Mouse (Mus musculus) gastrocnemius, postnatal 25 days (tissue): ENCODE measurements around the gene Imp4. TPM values are rescaled to one million over a fixed set of nuclear protein-coding genes. Genes with fewer than 3 reads are reported as not detected.
A peak's percentile ranks its signal among the peaks of the same experiment; 100 is the strongest.
"Not testable (repeated sequence)": the region's sequence is repeated elsewhere in the genome, so short reads cannot be mapped to it uniquely, and the experiment has no call there.

Experiments used
- DNase-seq: peaks from one replicate; pipeline ENCODE4 v3.0.0; 2022
- long read RNA-seq, 2 experiments: library from polyadenylated mRNA; stranded (forward); transcript quantifications; one replicate each; pipeline ENCODE4 v2.0.0; 2021
- total RNA-seq, 2 experiments: library from RNA; stranded (reverse); gene quantifications; 1 replicate in 1 of 2; 2 replicates in 1 of 2; pipeline ENCODE4 v1.2.3; 2021

Imp4 gene
- 10 to 100 TPM; 12.6 to 14.4 TPM for total RNA-seq
- long read RNA-seq, experiment 1, full-length matches to known transcripts: 9 of 12 reads
- long read RNA-seq, experiment 1, partial matches to known transcripts: 2 of 12 reads
- long read RNA-seq, experiment 1, other reads (novel, unspliced or antisense): 1 of 12 reads
- long read RNA-seq, experiment 2, full-length matches to known transcripts: 9 of 12 reads
- long read RNA-seq, experiment 2, partial matches to known transcripts: 2 of 12 reads
- long read RNA-seq, experiment 2, other reads (novel, unspliced or antisense): 1 of 12 reads

GRCm38 (mm10) chr1:34439215-34439960 lies at the start of gene Imp4, which contains the start of gene Ccdc115:
TSS of gene Imp4 (plus strand) at chr1:34439851.
TSS of gene Ccdc115 (minus strand) at chr1:34439672.
- DNase-seq: peak; percentile 93

GRCm38 (mm10) chr1:34396321-34396720 lies 43.3 kb upstream of the Imp4 start:
- DNase-seq: no peak

DNA sequence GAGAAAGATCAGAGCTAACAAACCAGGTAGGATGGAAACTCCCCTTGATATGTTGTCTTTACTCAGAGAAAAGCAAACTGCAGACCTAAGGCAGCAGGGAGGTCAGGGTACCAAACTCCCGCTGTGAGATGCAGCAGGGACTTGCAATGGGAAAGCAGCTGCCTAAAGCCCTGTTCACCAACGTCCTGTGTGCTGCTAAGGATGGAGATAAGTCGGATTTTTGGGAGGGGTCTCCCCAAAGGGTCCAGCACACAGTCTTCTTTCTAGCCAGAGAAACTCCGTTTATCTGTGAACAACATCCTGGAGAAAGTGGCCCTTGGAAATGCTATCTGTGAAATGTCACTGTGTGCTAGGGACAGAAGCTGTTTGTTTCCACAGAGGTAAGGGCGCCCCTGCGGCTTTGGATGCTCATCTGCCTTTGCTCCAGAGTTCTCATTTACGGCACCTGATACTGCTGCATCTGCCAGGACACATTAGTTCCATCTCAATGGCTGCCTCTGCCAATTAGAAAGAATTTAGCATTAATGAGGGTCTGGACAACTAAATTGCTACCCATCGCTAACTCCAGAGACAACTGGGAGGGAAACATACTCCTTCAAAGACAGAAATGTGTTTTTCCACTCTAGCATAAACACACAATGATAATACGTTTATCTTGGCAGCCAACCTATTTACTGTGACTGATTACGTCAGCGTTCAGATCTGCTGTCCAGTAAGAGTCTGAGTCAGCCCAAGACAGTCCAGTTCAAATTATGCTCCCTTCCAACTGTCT lies 40.3 kb upstream of the Imp4 start:
- DNase-seq: no peak

DNA sequence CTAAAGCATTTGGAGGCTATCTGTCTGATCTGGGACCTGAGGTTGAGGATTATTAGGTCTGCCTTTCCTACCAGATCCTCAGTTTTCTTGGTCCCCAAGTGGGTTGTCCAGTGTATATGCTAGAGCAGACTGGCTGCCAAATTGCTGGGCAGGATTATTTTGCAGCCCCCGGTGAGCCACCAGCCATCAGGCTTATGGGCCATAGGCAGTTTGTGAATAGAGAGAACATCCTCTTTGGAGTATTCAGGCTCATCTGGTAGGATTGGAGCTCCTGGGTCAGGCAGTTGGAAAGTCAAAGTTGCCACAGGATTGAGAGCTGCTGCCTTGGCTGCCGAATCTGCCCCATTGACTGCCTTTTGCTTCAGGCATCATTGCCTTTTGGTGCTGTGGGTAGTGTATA lies 11.2 kb upstream of the Imp4 start:
- DNase-seq: no peak

DNA sequence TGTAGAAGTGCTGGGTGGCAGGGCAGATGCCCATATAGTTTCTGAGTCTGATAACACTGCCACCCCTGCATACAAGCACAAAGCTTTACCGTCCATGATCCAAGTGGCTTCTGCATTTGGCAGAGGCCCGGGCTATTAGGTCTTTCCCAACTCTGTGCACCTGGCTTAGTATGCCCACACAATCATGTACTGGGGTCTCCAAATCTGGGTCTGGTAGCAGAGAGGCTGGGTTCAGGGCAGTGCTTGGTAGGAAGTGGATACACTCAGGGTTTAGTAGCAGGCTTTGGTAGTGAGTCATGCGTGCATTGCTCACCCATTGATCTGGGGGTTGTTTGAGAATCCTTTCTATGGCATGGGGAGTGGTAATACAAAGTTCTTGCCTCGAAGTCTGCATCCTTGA lies 10.4 kb upstream of the Imp4 start:
- DNase-seq: no peak

DNA sequence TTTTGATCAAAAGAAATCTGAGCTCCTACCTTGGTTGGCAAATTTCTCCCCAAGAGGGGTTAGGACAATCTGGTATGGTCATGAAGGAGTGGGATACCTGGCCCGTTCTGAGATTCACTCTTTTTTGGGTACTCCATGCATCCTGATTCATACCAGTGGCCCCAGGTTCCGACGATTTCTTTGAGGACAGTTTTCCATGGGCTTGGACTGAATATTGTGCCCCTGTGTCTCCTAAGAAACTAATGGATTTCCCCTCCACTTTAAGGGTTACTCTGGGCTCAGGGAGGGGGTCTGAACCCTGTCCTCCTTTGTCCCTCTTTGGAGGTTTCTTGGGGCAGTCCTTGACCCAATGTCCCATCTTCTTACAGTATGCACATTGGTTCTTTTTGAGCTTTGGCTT lies 8.7 kb upstream of the Imp4 start:
- DNase-seq: no peak

- no peak for DNase-seq
Observed at GRCm38 (mm10) chr1:34431431-34431830, 8.2 kb upstream of the Imp4 start.

GRCm38 (mm10) chr1:34432411-34432775 lies 7.3 kb upstream of the Imp4 start:
- DNase-seq: no peak

- DNase-seq: no peak
Observed at GRCm38 (mm10) chr1:34432776-34433481, 6.7 kb upstream of the Imp4 start.

GRCm38 (mm10) chr1:34433891-34434521 lies 5.6 kb upstream of the Imp4 start:
- DNase-seq: no peak

- DNase-seq: peak; percentile 81
Observed at GRCm38 (mm10) chr1:34434660-34435160, 4.9 kb upstream of the Imp4 start.

DNA sequence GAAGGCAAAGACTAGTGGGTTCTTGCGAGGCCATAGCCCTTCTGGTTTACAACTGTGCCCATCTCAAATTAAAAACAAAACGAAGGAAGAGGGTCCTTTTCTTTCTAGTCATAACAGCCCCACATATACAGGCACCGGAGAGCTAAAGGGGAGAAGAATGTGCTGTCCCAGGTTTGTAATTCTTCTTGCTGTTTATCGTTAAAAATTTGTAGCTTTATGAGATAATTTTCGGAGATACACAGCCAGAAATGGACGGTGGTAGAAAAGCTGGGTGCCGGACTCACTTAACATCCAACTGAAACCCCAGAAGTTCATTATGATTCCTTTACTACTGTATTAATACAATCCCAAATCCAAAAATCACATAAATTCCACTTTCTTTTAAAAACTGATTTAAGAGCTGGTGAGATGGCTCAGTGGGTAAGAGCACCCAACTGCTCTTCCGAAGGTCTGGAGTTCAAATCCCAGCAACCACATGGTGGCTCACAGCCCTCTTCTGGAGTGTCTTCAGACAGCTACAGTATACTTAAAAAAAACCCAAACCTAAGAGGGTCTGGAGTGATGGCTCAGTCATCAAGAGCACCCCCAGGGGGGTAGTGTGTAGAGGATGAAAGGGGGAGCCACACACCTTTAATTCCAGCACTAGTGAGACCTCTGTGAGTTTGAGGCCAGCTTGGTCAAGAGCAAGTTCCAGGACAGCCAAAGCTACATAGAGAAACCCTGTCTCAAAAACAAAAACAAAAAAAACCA lies 4.1 kb upstream of the Imp4 start:
- no peak for DNase-seq

DNA sequence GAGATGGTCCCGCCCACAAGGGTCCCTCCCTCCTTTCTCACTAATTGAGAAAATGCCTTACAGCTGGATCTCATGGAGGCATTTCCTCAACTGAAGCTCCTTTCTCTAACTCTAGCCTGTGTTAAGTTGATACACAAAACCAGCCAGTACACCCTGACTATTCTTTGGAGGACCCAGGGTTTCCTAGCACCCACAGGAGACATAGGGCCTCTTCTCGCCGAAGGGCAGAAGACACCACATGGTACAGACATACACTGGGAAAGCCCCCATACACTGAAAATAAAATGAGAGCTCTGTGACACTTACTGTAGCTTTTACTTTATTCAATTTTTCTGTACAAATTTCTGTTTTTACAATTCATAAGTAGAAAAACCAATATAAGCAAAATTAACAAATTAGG lies 3.3 kb upstream of the Imp4 start:
- no peak for DNase-seq

- DNase-seq: not testable (repeated sequence)
Observed at GRCm38 (mm10) chr1:34437366-34437765, 2.3 kb upstream of the Imp4 start.

DNA sequence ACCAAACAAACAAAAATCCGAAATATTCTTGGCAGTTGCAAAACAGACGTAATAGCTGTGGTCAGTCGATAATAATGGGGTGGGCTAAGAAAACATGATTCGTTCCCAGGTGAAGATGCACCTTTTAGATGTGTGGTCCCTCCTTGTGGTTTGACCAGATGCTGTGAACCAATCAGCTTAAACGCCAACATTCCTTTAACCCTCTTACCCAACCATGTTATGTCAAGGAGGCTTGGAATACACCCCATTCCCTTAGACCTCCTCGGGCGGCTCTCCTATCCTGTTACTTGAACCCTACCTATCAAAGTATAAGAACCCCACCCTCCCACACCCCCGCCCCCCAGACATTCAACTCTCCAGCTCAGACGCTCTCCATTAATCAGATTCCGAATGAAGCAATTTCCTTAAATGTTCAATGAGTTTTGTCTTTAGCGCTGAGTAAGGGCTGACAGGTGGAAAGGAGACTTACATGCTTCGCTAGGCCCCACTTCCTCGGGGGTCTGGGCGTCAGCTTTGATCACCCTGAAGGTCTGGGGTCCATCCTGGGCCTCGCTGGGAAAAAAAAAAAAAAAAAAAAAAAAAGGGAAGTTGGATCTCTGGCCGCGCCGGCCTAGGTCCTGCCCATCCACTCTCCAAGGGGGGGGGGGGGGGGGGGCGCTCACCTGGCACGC lies 1.1 kb upstream of the Imp4 start:
- DNase-seq: no peak

- no peak for DNase-seq
Observed at GRCm38 (mm10) chr1:34439961-34440630, 445 bp downstream of the Imp4 start.

GRCm38 (mm10) chr1:34443124-34443523 lies 3.5 kb downstream of the Imp4 start:
- DNase-seq: no peak

GRCm38 (mm10) chr1:34458431-34458830 lies 18.8 kb downstream of the Imp4 start:
- DNase-seq: no peak

- DNase-seq: peak; percentile 83
Observed at GRCm38 (mm10) chr1:34459284-34460060, 19.8 kb downstream of the Imp4 start, which contains the start of gene Ptpn18. TSS of gene Ptpn18 (plus strand) at chr1:34459762.
